Mouse (Mus musculus): ENCODE results near the gene Il9. TPM values are rescaled to one million over a fixed set of nuclear protein-coding genes. Genes with fewer than 3 reads are reported as not detected.

Il9 gene
- polyA plus RNA-seq (2014; fragmentation: Nextera tagmentation; extraction: Ambion mirVana), result not detected in 2 replicates

DNA sequence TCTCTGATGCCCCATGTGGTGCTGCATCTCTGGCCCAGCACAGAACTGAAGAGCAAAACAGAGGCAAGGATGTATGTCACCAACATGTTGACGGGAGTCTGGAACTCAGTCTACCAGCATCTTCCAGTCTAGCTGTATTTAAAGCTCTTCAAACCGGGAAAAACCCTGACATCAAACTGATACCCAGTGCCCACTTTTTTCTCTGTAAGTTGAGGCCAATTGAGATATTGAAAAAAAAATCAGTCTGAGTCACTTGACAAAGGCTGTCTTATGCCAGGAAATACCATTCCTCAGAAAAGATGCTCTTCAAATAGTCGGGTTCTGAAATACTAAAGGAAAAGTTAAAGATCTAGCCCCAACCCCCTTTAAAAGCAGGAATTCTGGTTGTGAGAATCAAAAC, at the start of gene Il9:
TSS of gene Il9 (minus strand) at position 101 of the 400 bp plus-strand sequence.
- 84% methylated on average over 3 of the region's 3 CpGs for WGBS

DNA sequence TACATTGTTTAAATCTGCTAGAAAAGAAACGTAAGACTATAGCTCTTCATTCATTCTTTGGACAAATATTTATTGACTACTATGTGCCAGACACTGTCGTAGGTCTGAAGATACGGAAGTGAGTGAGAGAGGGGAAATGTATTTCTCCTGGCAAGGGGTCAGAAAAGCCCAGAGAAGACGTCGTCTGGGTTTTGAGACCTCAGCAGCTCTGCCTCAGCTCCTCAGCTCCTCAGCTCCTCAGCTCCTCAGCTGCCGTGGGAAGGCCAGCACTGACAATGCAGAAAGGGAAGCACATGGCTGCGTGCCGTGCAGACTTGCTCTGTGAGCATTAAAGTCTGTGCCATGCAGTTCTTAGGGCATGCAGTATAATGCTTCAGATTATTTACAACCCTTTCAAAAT, 47.6 kb upstream of the Il9 start:
- Histone ChIP-seq H3K27me3 (ENCODE audit: control insufficient read depth, insufficient read depth, low read length) (no peaks in the 10 kb centered on the region), H3K4me3 (ENCODE audit: low read depth, low read length) (no peak overlapping the region), H3K36me3 (ENCODE audit: control insufficient read depth, insufficient read depth, low read length) (no peaks in the 10 kb centered on the region), H3K4me1 (ENCODE audit: control insufficient read depth, insufficient read depth, low read length) (no peaks in the 10 kb centered on the region), H3K27ac (ENCODE audit: low read depth, low read length) (no peak overlapping the region), H3K4me2 (ENCODE audit: low read depth) (no peak overlapping the region), H3K9ac (ENCODE audit: low read length) (no peak overlapping the region), H3K9me3 (ENCODE audit: control insufficient read depth, low read length) (no peaks in the 10 kb centered on the region)
- ATAC-seq (ENCODE audit: insufficient read depth, low FRiP score, low TSS enrichment) (no peak), DNase-seq (ENCODE audit: low spot score) (no peak)
- 68% methylated on average over 8 of the region's 8 CpGs for WGBS

More for the DNA sequence above, at the start of gene Il9:
- Histone ChIP-seq H3K4me2 (ENCODE audit: low read depth) (no peak within 1 kb of the TSS), H3K4me3 (ENCODE audit: low read depth, low read length) (no peak within 1 kb of the TSS), H3K4me1 (ENCODE audit: control insufficient read depth, insufficient read depth, low read length) (no peaks in the 10 kb centered on the region), H3K36me3 (ENCODE audit: control insufficient read depth, insufficient read depth, low read length) (no peaks in the 10 kb centered on the region), H3K27me3 (ENCODE audit: control insufficient read depth, insufficient read depth, low read length) (no peaks in the 10 kb centered on the region), H3K9ac (ENCODE audit: low read length) (no peak within 1 kb of the TSS), H3K27ac (ENCODE audit: low read depth, low read length) (no peak within 1 kb of the TSS), H3K9me3 (ENCODE audit: control insufficient read depth, low read length) (no peaks in the 10 kb centered on the region)
- DNase-seq (ENCODE audit: low spot score) (no peak), ATAC-seq (ENCODE audit: insufficient read depth, low FRiP score, low TSS enrichment) (no peak)

DNA sequence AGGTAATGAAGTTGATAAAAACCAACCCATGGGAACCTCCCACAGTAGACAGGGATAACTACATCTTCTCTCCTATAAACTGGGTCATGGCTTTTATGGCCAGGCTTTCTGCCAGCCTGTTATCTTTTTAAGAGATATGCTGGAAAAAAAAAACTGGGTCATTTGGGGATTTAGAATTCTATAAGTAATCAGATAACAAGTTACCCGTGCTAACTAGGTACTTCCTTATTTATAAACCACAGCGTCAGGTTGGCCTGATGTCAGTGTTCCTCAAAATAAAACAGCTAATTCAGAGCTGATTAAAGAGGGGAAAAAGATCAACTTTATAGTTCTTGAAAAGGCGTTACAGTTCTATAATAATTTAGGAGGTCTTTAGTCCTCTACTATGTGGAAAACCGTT, 47.0 kb upstream of the Il9 start:
- WGBS, result 84% methylated on average over 4 of the region's 4 CpGs
- ATAC-seq (ENCODE audit: insufficient read depth, low FRiP score, low TSS enrichment) (no peak), DNase-seq (ENCODE audit: low spot score) (no peak)
- Histone ChIP-seq H3K4me1 (ENCODE audit: control insufficient read depth, insufficient read depth, low read length) (no peaks in the 10 kb centered on the region), H3K27me3 (ENCODE audit: control insufficient read depth, insufficient read depth, low read length) (no peaks in the 10 kb centered on the region), H3K9me3 (ENCODE audit: control insufficient read depth, low read length) (no peaks in the 10 kb centered on the region), H3K4me2 (ENCODE audit: low read depth) (no peak overlapping the region), H3K27ac (ENCODE audit: low read depth, low read length) (no peak overlapping the region), H3K4me3 (ENCODE audit: low read depth, low read length) (no peak overlapping the region), H3K9ac (ENCODE audit: low read length) (no peak overlapping the region), H3K36me3 (ENCODE audit: control insufficient read depth, insufficient read depth, low read length) (no peaks in the 10 kb centered on the region)

DNA sequence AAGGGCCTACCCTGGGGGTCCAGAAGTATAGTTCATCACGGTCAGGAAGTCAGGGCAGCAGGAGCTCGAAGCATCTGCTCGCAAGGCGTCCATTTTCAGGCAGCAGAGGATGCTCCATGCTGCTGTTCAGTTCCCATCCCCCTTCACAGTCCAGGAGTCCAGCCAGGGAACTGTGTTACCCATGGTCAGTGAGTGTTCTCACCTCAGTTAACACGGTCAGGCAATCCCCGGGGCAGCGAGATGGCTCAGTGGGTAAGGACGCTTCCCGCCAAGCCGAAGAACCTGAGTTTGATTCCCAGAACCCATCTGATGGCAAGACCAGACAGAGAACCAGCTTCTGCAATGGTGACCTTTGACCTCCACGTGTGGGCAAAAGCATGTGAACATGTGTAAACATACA, 46.2 kb upstream of the Il9 start:
- H3K9me3 ChIP-seq (ENCODE audit: control insufficient read depth, low read length), result no peaks in the 10 kb centered on the region
- H3K4me3 ChIP-seq (ENCODE audit: low read depth, low read length), result no peak overlapping the region
- H3K9ac ChIP-seq (ENCODE audit: low read length), result no peak overlapping the region
- 81% methylated on average over 11 of the region's 11 CpGs for WGBS
- no peaks in the 10 kb centered on the region for H3K4me1 ChIP-seq (ENCODE audit: control insufficient read depth, insufficient read depth, low read length)
- H3K27me3 ChIP-seq (ENCODE audit: control insufficient read depth, insufficient read depth, low read length), result no peaks in the 10 kb centered on the region
- DNase-seq (ENCODE audit: low spot score) (no peak), ATAC-seq (ENCODE audit: insufficient read depth, low FRiP score, low TSS enrichment) (no peak)
- H3K27ac ChIP-seq (ENCODE audit: low read depth, low read length), result no peak overlapping the region
- H3K36me3 ChIP-seq (ENCODE audit: control insufficient read depth, insufficient read depth, low read length), result no peaks in the 10 kb centered on the region
- H3K4me2 ChIP-seq (ENCODE audit: low read depth), result no peak overlapping the region

DNA sequence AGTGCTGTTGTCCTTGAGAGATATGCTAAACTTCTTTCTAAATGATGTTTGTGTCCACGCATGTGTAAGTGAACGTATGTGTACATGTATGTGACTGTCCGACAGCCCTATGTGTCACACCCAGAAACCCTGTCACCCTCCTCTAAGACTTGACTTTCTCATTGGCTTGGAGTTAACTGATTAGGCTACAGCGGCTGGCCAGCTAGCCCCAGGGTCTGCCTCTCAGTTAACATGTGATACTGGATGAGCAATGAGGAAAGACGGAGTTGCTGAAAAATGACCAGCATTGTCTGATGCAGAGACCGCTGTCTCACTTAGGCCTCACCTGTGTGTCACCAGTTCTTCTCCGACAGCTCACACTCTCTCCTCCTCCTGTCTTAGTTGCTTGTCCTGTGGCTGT, 45.8 kb upstream of the Il9 start:
- Histone ChIP-seq H3K4me2 (ENCODE audit: low read depth) (no peak overlapping the region), H3K9me3 (ENCODE audit: control insufficient read depth, low read length) (no peaks in the 10 kb centered on the region), H3K27me3 (ENCODE audit: control insufficient read depth, insufficient read depth, low read length) (no peaks in the 10 kb centered on the region), H3K4me1 (ENCODE audit: control insufficient read depth, insufficient read depth, low read length) (no peaks in the 10 kb centered on the region), H3K4me3 (ENCODE audit: low read depth, low read length) (no peak overlapping the region), H3K27ac (ENCODE audit: low read depth, low read length) (no peak overlapping the region), H3K9ac (ENCODE audit: low read length) (no peak overlapping the region), H3K36me3 (ENCODE audit: control insufficient read depth, insufficient read depth, low read length) (no peaks in the 10 kb centered on the region)
- no peak for DNase-seq (ENCODE audit: low spot score)
- 92% methylated on average over 7 of the region's 7 CpGs for WGBS
- no peak for ATAC-seq (ENCODE audit: insufficient read depth, low FRiP score, low TSS enrichment)

DNA sequence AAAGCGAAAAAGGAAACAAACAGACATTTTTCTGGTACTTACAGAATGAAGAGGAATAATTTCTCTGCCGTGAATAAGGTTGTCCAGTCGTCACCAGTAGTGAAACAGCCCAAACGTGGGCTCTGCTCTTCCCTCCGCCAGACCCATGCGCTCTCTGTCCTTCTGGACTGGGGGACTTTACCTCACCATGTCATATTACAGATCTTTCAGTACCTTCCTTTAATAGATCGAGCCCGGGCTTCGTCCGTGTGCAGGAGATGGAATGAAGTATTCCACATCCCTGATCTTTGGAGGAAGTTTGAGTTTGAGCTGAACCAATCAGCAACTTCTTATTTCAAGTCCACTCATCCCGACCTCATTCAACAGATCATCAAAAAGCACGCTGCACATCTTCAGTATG, 44.8 kb upstream of the Il9 start:
- no peak overlapping the region for H3K27ac ChIP-seq (ENCODE audit: low read depth, low read length)
- WGBS, result 92% methylated on average over 12 of the region's 12 CpGs
- H3K9me3 ChIP-seq (ENCODE audit: control insufficient read depth, low read length), result no peaks in the 10 kb centered on the region
- H3K27me3 ChIP-seq (ENCODE audit: control insufficient read depth, insufficient read depth, low read length), result no peaks in the 10 kb centered on the region
- ATAC-seq (ENCODE audit: insufficient read depth, low FRiP score, low TSS enrichment) (no peak), DNase-seq (ENCODE audit: low spot score) (no peak)
- H3K4me1 ChIP-seq (ENCODE audit: control insufficient read depth, insufficient read depth, low read length), result no peaks in the 10 kb centered on the region
- H3K36me3 ChIP-seq (ENCODE audit: control insufficient read depth, insufficient read depth, low read length), result no peaks in the 10 kb centered on the region
- no peak overlapping the region for H3K4me3 ChIP-seq (ENCODE audit: low read depth, low read length)
- H3K4me2 ChIP-seq (ENCODE audit: low read depth), result no peak overlapping the region
- H3K9ac ChIP-seq (ENCODE audit: low read length), result no peak overlapping the region

DNA sequence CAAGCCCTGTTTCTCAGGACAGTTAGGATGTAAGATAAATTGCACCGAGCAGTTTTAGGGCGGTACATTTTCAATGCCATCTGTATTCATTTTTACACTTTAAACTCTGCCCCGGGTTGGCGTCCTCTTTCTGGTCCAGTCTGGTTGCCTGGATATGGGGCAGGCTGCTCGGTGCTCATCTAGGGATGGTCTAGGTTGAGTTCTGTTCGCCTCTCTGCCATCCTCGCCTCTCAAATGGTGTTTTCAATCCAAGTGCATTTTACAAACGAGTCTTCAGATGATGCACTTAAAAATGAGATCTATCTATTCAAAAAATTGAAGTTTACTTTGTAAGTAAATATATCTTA, 40.7 kb upstream of the Il9 start:
- Histone ChIP-seq H3K36me3 (ENCODE audit: control insufficient read depth, insufficient read depth, low read length) (no peaks in the 10 kb centered on the region), H3K9ac (ENCODE audit: low read length) (peak overlapping the region; percentile 56), H3K27me3 (ENCODE audit: control insufficient read depth, insufficient read depth, low read length) (no peaks in the 10 kb centered on the region), H3K27ac (ENCODE audit: low read depth, low read length) (no peak overlapping the region), H3K9me3 (ENCODE audit: control insufficient read depth, low read length) (no peaks in the 10 kb centered on the region), H3K4me1 (ENCODE audit: control insufficient read depth, insufficient read depth, low read length) (no peaks in the 10 kb centered on the region), H3K4me3 (ENCODE audit: low read depth, low read length) (peak overlapping the region; percentile 64), H3K4me2 (ENCODE audit: low read depth) (peak overlapping the region; percentile 93)
- DNase-seq (ENCODE audit: low spot score), result no peak
- 9% methylated on average over 8 of the region's 8 CpGs for WGBS
- ATAC-seq (ENCODE audit: insufficient read depth, low FRiP score, low TSS enrichment), result no peak

DNA sequence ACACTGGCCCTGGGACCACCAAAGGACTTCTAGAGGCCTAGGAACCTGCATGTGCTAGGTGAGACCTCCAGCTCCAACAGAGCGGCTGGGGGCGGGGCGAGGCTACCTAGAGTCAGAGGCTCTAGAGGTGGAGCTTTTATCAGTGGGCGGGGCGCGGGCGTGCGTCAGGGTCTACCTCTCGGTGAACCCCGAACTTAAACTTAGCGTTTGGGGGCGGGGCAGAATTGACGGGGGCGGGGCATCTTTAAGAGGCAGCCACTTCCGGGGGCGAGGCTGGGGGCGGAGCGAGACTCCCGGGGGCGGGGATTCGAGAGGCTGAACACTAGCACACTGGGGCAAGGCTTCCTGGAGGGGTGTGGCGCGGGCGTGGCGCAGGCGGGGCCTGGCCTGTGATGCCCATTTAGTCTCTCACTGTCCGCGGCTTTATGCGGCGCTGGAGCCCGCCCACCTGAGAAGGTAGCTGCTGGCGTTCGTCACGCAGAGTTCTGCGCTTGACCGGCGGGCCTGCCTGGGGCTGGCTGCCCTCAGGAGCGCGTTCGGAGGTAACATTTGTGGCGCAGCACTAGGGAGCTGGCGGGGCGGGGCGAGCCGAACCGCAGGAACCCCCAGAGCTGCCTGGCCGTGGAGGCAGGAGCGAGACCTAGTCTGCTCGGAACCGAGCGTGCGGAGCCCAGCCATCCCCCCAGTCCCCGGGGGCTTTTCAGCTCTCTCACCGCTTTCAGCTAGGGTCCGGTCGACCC, 40.2 kb upstream of the Il9 start, which contains the start of gene Fbxl21:
TSS of gene Fbxl21 (plus strand) at position 392 of the 740 bp plus-strand sequence.
- DNase-seq (ENCODE audit: low spot score), result peak; percentile 92
- WGBS, result under 1% methylated on average over 55 of the region's 56 CpGs
- Histone ChIP-seq H3K9ac (ENCODE audit: low read length) (peak within 1 kb of the TSS; percentile 56), H3K4me3 (ENCODE audit: low read depth, low read length) (peak within 1 kb of the TSS; percentile 64), H3K9me3 (ENCODE audit: control insufficient read depth, low read length) (no peaks in the 10 kb centered on the region), H3K27me3 (ENCODE audit: control insufficient read depth, insufficient read depth, low read length) (no peaks in the 10 kb centered on the region), H3K27ac (ENCODE audit: low read depth, low read length) (no peak within 1 kb of the TSS), H3K4me1 (ENCODE audit: control insufficient read depth, insufficient read depth, low read length) (no peaks in the 10 kb centered on the region), H3K4me2 (ENCODE audit: low read depth) (peak within 1 kb of the TSS; percentile 93), H3K36me3 (ENCODE audit: control insufficient read depth, insufficient read depth, low read length) (no peaks in the 10 kb centered on the region)
- ATAC-seq (ENCODE audit: insufficient read depth, low FRiP score, low TSS enrichment), result peak; percentile 93

DNA sequence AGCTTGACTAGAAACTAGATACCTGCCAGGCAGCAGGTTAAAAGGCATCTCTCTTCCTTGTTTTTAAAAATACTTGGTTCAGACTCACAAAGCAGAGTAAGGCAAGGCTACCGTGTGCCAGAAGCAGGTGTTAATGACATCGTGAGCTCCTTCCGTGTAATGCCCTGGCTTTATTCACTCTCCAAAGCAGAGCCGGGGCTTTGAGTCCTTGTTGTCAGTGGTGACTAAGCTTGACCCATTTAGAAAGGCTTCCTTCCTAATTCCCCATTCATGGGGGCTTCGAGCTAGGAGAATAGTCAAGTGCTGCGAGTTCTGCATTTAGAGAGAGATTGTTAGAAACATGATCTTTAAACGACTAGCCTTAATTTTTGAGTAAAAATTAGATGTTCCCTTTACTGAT, 34.8 kb upstream of the Il9 start:
- Histone ChIP-seq H3K9ac (ENCODE audit: low read length) (no peak overlapping the region), H3K4me1 (ENCODE audit: control insufficient read depth, insufficient read depth, low read length) (no peaks in the 10 kb centered on the region), H3K27me3 (ENCODE audit: control insufficient read depth, insufficient read depth, low read length) (no peaks in the 10 kb centered on the region), H3K9me3 (ENCODE audit: control insufficient read depth, low read length) (no peaks in the 10 kb centered on the region), H3K4me3 (ENCODE audit: low read depth, low read length) (no peak overlapping the region), H3K4me2 (ENCODE audit: low read depth) (no peak overlapping the region), H3K27ac (ENCODE audit: low read depth, low read length) (no peak overlapping the region), H3K36me3 (ENCODE audit: control insufficient read depth, insufficient read depth, low read length) (no peaks in the 10 kb centered on the region)
- no peak for DNase-seq (ENCODE audit: low spot score)
- no peak for ATAC-seq (ENCODE audit: insufficient read depth, low FRiP score, low TSS enrichment)
- WGBS, result 67% methylated on average over 7 of the region's 7 CpGs
